Mouse (Mus musculus) ES-E14 (cell line): ENCODE results near the gene Mbtd1. TPM values are rescaled to one million over a fixed set of nuclear protein-coding genes. Genes with fewer than 3 reads are reported as not detected.

Experiments used
- DNase-seq: peaks from one replicate; pipeline ENCODE4 v3.0.0-alpha.2; 2013; ENCODE audit warnings: low read depth, low spot score
- H3K27ac ChIP-seq: 2 replicates; pipeline ENCODE4 v1.5.1; 2012; ENCODE audit warnings: low read depth, mild to moderate bottlenecking, low read length, moderate library complexity, mixed read lengths; ENCODE audit not compliant: poor library complexity, insufficient read depth, severe bottlenecking
- H3K36me3 ChIP-seq: 2 replicates; pipeline ENCODE4 v1.6.1; 2012; ENCODE audit warnings: mild to moderate bottlenecking, low read length, moderate library complexity, mixed read lengths; ENCODE audit not compliant: control insufficient read depth, poor library complexity, insufficient read depth, severe bottlenecking
- H3K4me1 ChIP-seq, 2 experiments: fragments of 150-350 bp in 1 of 2; sonication (generic) in 1 of 2; 2 replicates each; pipeline ENCODE4 v1.6.1; 2012; ENCODE audit warnings: low read length in 2 of 2, mild to moderate bottlenecking in 1 of 2, mixed read lengths in 1 of 2; ENCODE audit not compliant: control insufficient read depth in 2 of 2, insufficient read depth in 2 of 2, poor library complexity in 1 of 2
- H3K4me3 ChIP-seq, 2 experiments: fragments of 150-350 bp in 1 of 2; sonication (generic) in 1 of 2; 2 replicates each; pipeline ENCODE4 v1.5.1; 2012; ENCODE audit warnings: low read length in 2 of 2, low read depth in 1 of 2, mild to moderate bottlenecking in 1 of 2, mixed read lengths in 1 of 2; ENCODE audit not compliant: insufficient read depth in 1 of 2, poor library complexity in 1 of 2, severe bottlenecking in 1 of 2
- H3K9ac ChIP-seq: 2 replicates; pipeline ENCODE4 v1.6.1; 2012; ENCODE audit warnings: low read depth, mild to moderate bottlenecking, low read length, mixed read lengths; ENCODE audit not compliant: poor library complexity, insufficient read depth, severe bottlenecking
- H3K9me3 ChIP-seq: fragments of 150-350 bp; sonication (generic); 2 replicates; pipeline ENCODE4 v1.6.1; 2012; ENCODE audit warnings: low read depth, mild to moderate bottlenecking, low read length; ENCODE audit not compliant: control insufficient read depth, insufficient read depth
- CHD2 ChIP-seq: IDR thresholded peaks from 2 replicates; pipeline ENCODE4 v1.6.1; 2014; ENCODE audit warnings: mild to moderate bottlenecking, low read depth, low read length, inconsistent platforms
- HCFC1 ChIP-seq: IDR thresholded peaks from 2 replicates; pipeline ENCODE4 v1.6.1; 2012; ENCODE audit warnings: low read length, inconsistent platforms, borderline replicate concordance; ENCODE audit not compliant: insufficient read depth
- MAFK ChIP-seq: IDR thresholded peaks from 2 replicates; pipeline ENCODE4 v1.6.1; 2014; ENCODE audit warnings: mild to moderate bottlenecking, low read depth, low read length, inconsistent platforms; ENCODE audit not compliant: insufficient read depth
- ZC3H11A ChIP-seq: IDR thresholded peaks from 2 replicates; pipeline ENCODE4 v1.6.1; 2012; ENCODE audit warnings: low read depth, mild to moderate bottlenecking, inconsistent platforms, low read length, borderline replicate concordance
- ZNF384 ChIP-seq: IDR thresholded peaks from 2 replicates; pipeline ENCODE4 v1.6.1; 2012; ENCODE audit warnings: low read depth, low read length, inconsistent platforms
- in situ Hi-C, 2 experiments: fragments of 600-800 bp; cut with MboI; formaldehyde crosslinking; loops; one replicate each; pipeline ENCODE4 v1.15.1; 2025; ENCODE audit warnings: low sequenced_read_pairs in 2 of 2, inconsistent platforms in 1 of 2; ENCODE audit not compliant: unreplicated experiment in 2 of 2
- total RNA-seq: library from RNA; depleted of rRNA; stranded (reverse); fragments of 300-350 nt; gene quantifications from 2 replicates; pipeline ENCODE4 v1.2.3, GENCODE M21; 2012

The Mbtd1 gene
- total RNA-seq, 1 experiment = 68.0 TPM

GRCm38 (mm10) chr11:93968005-93968847 lies 82.6 kb downstream of the Mbtd1 start, which contains the start of the genes Gm20390 and Nme1:
Gm20390 (minus strand) TSS chr11:93968293.
Nme1 (minus strand) TSS chr11:93968521.
- H3K9ac ChIP-seq = peak within 1 kb of the TSS; percentile 86
- peak within 1 kb of the TSS; percentile 79 to 92 for H3K4me3 ChIP-seq
- in situ Hi-C loops = no loop called here
- DNase-seq = peak; percentile 96
- TF ChIP-seq CHD2 (no peak; the same call in 1 of the 2 replicates), HCFC1 (peak; percentile 91), ZC3H11A (0 out of 2 replicates have a peak, but pooled peaks have one; percentile 6), MAFK (no peak), ZNF384 (0 out of 2 replicates have a peak, but pooled peaks have one; percentile 31)
- H3K9me3 ChIP-seq = no peaks in the 10 kb centered on the region
- H3K36me3 ChIP-seq = peaks cover 19% of the 10 kb centered on the region
- H3K27ac ChIP-seq = peak within 1 kb of the TSS; percentile 68
- H3K4me1 ChIP-seq = peaks cover 0 to 3% of the 10 kb centered on the region in 2 experiments; a peak in 2 of 4 replicates

GRCm38 (mm10) chr11:93968848-93969128 lies 83.1 kb downstream of the Mbtd1 start:
- H3K4me3 ChIP-seq = peak overlapping the region in 1 of 2 experiments; percentile 32; a peak in 2 of 4 replicates
- H3K9ac ChIP-seq = no peak overlapping the region

GRCm38 (mm10) chr11:93969171-93969570 lies 83.5 kb downstream of the Mbtd1 start:
- Histone ChIP-seq H3K4me1 (peaks cover 0 to 3% of the 10 kb centered on the region in 2 experiments; a peak in 2 of 4 replicates), H3K9ac (no peak overlapping the region), H3K27ac (no peak overlapping the region), H3K4me3 (no peak overlapping the region), H3K36me3 (peaks cover 10% of the 10 kb centered on the region), H3K9me3 (no peaks in the 10 kb centered on the region)
- no peak for TF ChIP-seq MAFK
- DNase-seq = no peak
- in situ Hi-C loops = no loop called here

More at GRCm38 (mm10) chr11:93968848-93969128, 83.1 kb downstream of the Mbtd1 start:
- H3K36me3 ChIP-seq = peaks cover 14% of the 10 kb centered on the region
- peaks cover 0 to 3% of the 10 kb centered on the region in 2 experiments; a peak in 2 of 4 replicates for H3K4me1 ChIP-seq
- TF ChIP-seq HCFC1 = no peak
- TF ChIP-seq ZNF384 = no peak
- TF ChIP-seq ZC3H11A = no peak
- no peak for TF ChIP-seq CHD2
- TF ChIP-seq MAFK = no peak
- DNase-seq = no peak
- no peak overlapping the region for H3K27ac ChIP-seq
- H3K9me3 ChIP-seq = no peaks in the 10 kb centered on the region
- in situ Hi-C loops = no loop called here

- TF ChIP-seq ZC3H11A = no peak
- TF ChIP-seq MAFK = no peak
- no peak for TF ChIP-seq ZNF384
- no peak for TF ChIP-seq CHD2
- TF ChIP-seq HCFC1 = no peak
Observed at GRCm38 (mm10) chr11:93969799-93970198, 84.1 kb downstream of the Mbtd1 start.

GRCm38 (mm10) chr11:93972951-93973350 lies 87.3 kb downstream of the Mbtd1 start:
- TF ChIP-seq MAFK (no peak), CHD2 (no peak), ZNF384 (no peak), HCFC1 (no peak), ZC3H11A (no peak)
- no peaks in the 10 kb centered on the region for H3K36me3 ChIP-seq
- in situ Hi-C loops = no loop called here
- H3K4me1 ChIP-seq = no peaks in the 10 kb centered on the region; a peak in 2 of 4 replicates
- H3K9me3 ChIP-seq = no peaks in the 10 kb centered on the region
- H3K9ac ChIP-seq = no peak overlapping the region
- H3K4me3 ChIP-seq = no peak overlapping the region
- H3K27ac ChIP-seq = peak overlapping the region; percentile 77
- no peak for DNase-seq

More at GRCm38 (mm10) chr11:93969799-93970198, 84.1 kb downstream of the Mbtd1 start:
- peaks cover 8% of the 10 kb centered on the region for H3K36me3 ChIP-seq
- H3K9ac ChIP-seq = no peak overlapping the region
- no peak overlapping the region for H3K27ac ChIP-seq
- no peaks in the 10 kb centered on the region for H3K9me3 ChIP-seq
- H3K4me1 ChIP-seq = peaks cover 0 to 3% of the 10 kb centered on the region in 2 experiments; a peak in 2 of 4 replicates
- no peak for DNase-seq
- H3K4me3 ChIP-seq = no peak overlapping the region
- in situ Hi-C loops = no loop called here
